Mouse (Mus musculus) layer of hippocampus, adult 9-11 months (tissue): ENCODE measurements around the gene Higd1a.

Source experiments
- DNase-seq: peaks from one replicate; pipeline ENCODE4 v3.0.0; 2022

The Higd1a gene

GRCm38 (mm10) chr9:121833825-121834224 is 24.3 kb downstream of the Higd1a start:
- DNase-seq = no peak

GRCm38 (mm10) chr9:121830956-121831293 is 27.2 kb downstream of the Higd1a start:
- DNase-seq = peak; percentile 81

GRCm38 (mm10) chr9:121830243-121830955 is 27.8 kb downstream of the Higd1a start:
- DNase-seq = peak; percentile 55

GRCm38 (mm10) chr9:121829270-121829992 is 28.7 kb downstream of the Higd1a start:
- DNase-seq = peak; percentile 46

GRCm38 (mm10) chr9:121828314-121828713 is 29.8 kb downstream of the Higd1a start:
- DNase-seq = no peak

GRCm38 (mm10) chr9:121826356-121826755 is 31.8 kb downstream of the Higd1a start:
- no peak for DNase-seq

GRCm38 (mm10) chr9:121823991-121824390 is 34.2 kb downstream of the Higd1a start:
- DNase-seq = no peak

GRCm38 (mm10) chr9:121823051-121823450 is 35.1 kb downstream of the Higd1a start:
- DNase-seq = peak; percentile 50

GRCm38 (mm10) chr9:121822585-121822991 is 35.6 kb downstream of the Higd1a start:
- peak; percentile 81 for DNase-seq

GRCm38 (mm10) chr9:121820765-121821164 is 37.4 kb downstream of the Higd1a start:
- no peak for DNase-seq

- no peak for DNase-seq
These were observed 38.2 kb downstream of the Higd1a start for GRCm38 (mm10) chr9:121819771-121820471.

GRCm38 (mm10) chr9:121819073-121819770 is 38.9 kb downstream of the Higd1a start:
- peak; percentile 49 for DNase-seq

- no peak for DNase-seq
These were observed 43.0 kb downstream of the Higd1a start for GRCm38 (mm10) chr9:121815183-121815582.

- DNase-seq = peak; percentile 91
These were observed 47.9 kb downstream of the Higd1a start for GRCm38 (mm10) chr9:121810081-121810821.

- DNase-seq = peak; percentile 62
These were observed 49.7 kb downstream of the Higd1a start for GRCm38 (mm10) chr9:121808511-121808910.

- no peak for DNase-seq
These were observed 50.2 kb downstream of the Higd1a start for GRCm38 (mm10) chr9:121807947-121808346.

GRCm38 (mm10) chr9:121807546-121807945 is 50.6 kb downstream of the Higd1a start:
- no peak for DNase-seq

GRCm38 (mm10) chr9:121802747-121803146 is 55.4 kb downstream of the Higd1a start:
- no peak for DNase-seq

GRCm38 (mm10) chr9:121798887-121799520 is 59.2 kb downstream of the Higd1a start:
- DNase-seq = no peak
